Mouse (Mus musculus) heart, embryonic 11.5 days (tissue): ENCODE data around the gene Ryr3. TPM values are rescaled to one million over a fixed set of nuclear protein-coding genes. Genes with fewer than 3 reads are reported as not detected.

Experiments used
- ATAC-seq: fragments of 200-750 bp; cut with Nextera tagmentation; replicated peaks from 2 replicates; pipeline ENCODE4 v1.8.0; 2017; ENCODE audit warnings: moderate library complexity; ENCODE audit not compliant: insufficient number of reproducible peaks, low FRiP score, low TSS enrichment
- H3K27ac ChIP-seq: fragments of 300-500 bp; sonication (generic); 2 replicates; pipeline ENCODE4 v1.5.1; 2014; ENCODE audit warnings: mild to moderate bottlenecking, low read depth, low read length
- H3K27me3 ChIP-seq: fragments of 300-500 bp; sonication (generic); 2 replicates; pipeline ENCODE4 v1.6.1; 2014; ENCODE audit warnings: mild to moderate bottlenecking, low read length, mixed read lengths; ENCODE audit not compliant: control insufficient read depth, insufficient read depth
- H3K36me3 ChIP-seq: fragments of 300-500 bp; sonication (generic); 2 replicates; pipeline ENCODE4 v1.6.1; 2014; ENCODE audit warnings: mild to moderate bottlenecking, low read length, moderate library complexity, mixed read lengths; ENCODE audit not compliant: control insufficient read depth, insufficient read depth
- H3K4me1 ChIP-seq: fragments of 300-500 bp; sonication (generic); 2 replicates; pipeline ENCODE4 v1.6.1; 2014; ENCODE audit warnings: low read length; ENCODE audit not compliant: control insufficient read depth, insufficient read depth
- H3K4me2 ChIP-seq: fragments of 300-500 bp; sonication (generic); 2 replicates; pipeline ENCODE4 v1.6.1; 2014; ENCODE audit warnings: mild to moderate bottlenecking, moderate library complexity
- H3K4me3 ChIP-seq: fragments of 300-500 bp; sonication (generic); 2 replicates; pipeline ENCODE4 v1.5.1; 2014; ENCODE audit warnings: low read depth, low read length
- H3K9ac ChIP-seq: fragments of 300-500 bp; sonication (generic); 2 replicates; pipeline ENCODE4 v1.6.1; 2014; ENCODE audit warnings: mild to moderate bottlenecking, low read depth, low read length, moderate library complexity
- H3K9me3 ChIP-seq: fragments of 300-500 bp; sonication (generic); replicated peaks from 2 replicates; pipeline ENCODE4 v1.6.1; 2016; ENCODE audit warnings: low read length; ENCODE audit not compliant: control insufficient read depth
- WGBS: fragments of 180-500 bp; shearing (Covaris S2); extraction: QIAGEN DNeasy Blood & Tissue Kit; methylation state at CpG from one replicate; pipeline ENCODE4 v1.1.7; 2014; ENCODE audit not compliant: insufficient replicate concordance; 5-methylcytosine and 5-hydroxymethylcytosine counted together
- polyA plus RNA-seq: library from polyadenylated mRNA; unstranded; fragments of >200 nt; fragmentation: Nextera tagmentation; extraction: Ambion mirVana; gene quantifications from 2 replicates; pipeline ENCODE4 v1.2.1, GENCODE M21; 2014

The Ryr3 gene
- polyA plus RNA-seq, 1 experiment from 2014 or later = 5.5 TPM

DNA sequence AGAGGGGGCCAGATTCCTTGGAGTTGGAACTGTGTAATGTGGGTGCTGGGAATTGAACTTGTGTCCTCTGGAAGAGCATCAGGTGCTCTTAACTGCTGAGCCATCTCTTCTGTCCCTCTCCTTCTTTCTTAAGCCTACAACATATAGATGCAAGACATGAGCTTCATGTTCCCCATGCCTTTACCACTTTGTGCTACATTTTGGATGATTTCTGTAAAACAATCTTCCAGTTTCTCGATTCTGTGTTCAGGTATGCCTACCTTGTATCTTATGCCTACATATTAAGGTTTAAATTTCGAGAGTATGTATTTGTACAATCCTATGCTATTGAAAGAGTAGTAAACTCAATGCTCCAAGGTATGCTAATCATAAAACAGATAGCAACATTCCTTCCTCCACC is 540.7 kb downstream of the Ryr3 start:
- H3K9ac ChIP-seq = no peak overlapping the region
- H3K27me3 ChIP-seq = no peaks in the 10 kb centered on the region
- WGBS = 82% methylated on average over 2 of the region's 2 CpGs
- H3K36me3 ChIP-seq = no peaks in the 10 kb centered on the region
- no peaks in the 10 kb centered on the region for H3K4me1 ChIP-seq
- no peaks in the 10 kb centered on the region for H3K9me3 ChIP-seq
- H3K27ac ChIP-seq = no peak overlapping the region
- H3K4me2 ChIP-seq = no peak overlapping the region
- no peak for ATAC-seq
- no peak overlapping the region for H3K4me3 ChIP-seq

DNA sequence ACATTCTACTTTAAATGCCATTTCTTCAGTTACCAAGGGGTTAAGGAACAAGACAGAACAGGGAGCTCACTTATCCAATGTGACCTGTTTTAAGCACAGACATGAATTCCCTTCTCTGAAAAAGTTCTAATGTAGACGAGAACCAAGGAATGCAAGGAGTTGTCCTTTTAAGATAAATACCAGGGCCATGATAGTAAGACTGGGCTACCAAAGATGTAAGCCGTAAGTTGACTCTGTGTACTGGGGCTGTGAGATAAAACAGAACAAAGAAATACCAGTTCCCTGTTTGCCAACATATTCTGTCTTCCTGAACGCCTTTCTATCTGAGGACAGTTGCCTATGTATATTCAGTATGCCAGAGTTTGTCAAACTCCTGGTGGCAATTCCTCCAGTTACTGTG is 547.4 kb downstream of the Ryr3 start:
- Histone ChIP-seq H3K4me2 (no peak overlapping the region), H3K9ac (no peak overlapping the region), H3K36me3 (no peaks in the 10 kb centered on the region), H3K4me3 (no peak overlapping the region), H3K27ac (no peak overlapping the region), H3K4me1 (no peaks in the 10 kb centered on the region), H3K27me3 (no peaks in the 10 kb centered on the region), H3K9me3 (no peaks in the 10 kb centered on the region)
- ATAC-seq = no peak
- WGBS = 48% methylated on average over 3 of the region's 3 CpGs

DNA sequence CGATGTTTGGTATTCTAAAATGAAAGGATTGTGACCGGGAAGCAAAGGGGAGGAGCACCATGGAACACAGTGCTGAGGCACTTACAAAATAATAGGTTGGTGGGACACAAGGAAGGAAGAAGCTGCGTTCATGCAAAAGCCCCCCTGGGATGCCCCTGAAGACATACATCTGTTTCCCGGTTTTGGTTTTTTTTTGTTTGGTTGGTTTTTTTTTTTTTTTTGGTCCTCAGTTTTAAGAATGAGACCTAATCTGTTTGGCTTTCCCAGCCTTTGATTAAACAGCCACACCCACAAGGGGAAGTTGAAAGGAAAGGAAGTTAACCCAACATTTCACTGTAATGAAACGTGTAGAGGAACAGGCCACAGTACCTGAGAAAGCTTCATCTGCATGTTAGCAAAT is 560.8 kb downstream of the Ryr3 start:
- H3K27me3 ChIP-seq = no peaks in the 10 kb centered on the region
- no peak overlapping the region for H3K27ac ChIP-seq
- no peaks in the 10 kb centered on the region for H3K9me3 ChIP-seq
- 53% methylated on average over 5 of the region's 5 CpGs for WGBS
- H3K36me3 ChIP-seq = no peaks in the 10 kb centered on the region
- H3K4me3 ChIP-seq = no peak overlapping the region
- H3K4me2 ChIP-seq = no peak overlapping the region
- ATAC-seq = no peak
- no peak overlapping the region for H3K9ac ChIP-seq
- no peaks in the 10 kb centered on the region for H3K4me1 ChIP-seq

- no peaks in the 10 kb centered on the region for H3K27me3 ChIP-seq
- ATAC-seq = no peak
- H3K9me3 ChIP-seq = no peaks in the 10 kb centered on the region
- no peaks in the 10 kb centered on the region for H3K36me3 ChIP-seq
- H3K9ac ChIP-seq = no peak overlapping the region
- H3K4me1 ChIP-seq = no peaks in the 10 kb centered on the region
- no peak overlapping the region for H3K27ac ChIP-seq
- no peak overlapping the region for H3K4me2 ChIP-seq
- no peak overlapping the region for H3K4me3 ChIP-seq
- WGBS = 70% methylated on average over 3 of the region's 3 CpGs
Measured at GRCm38 (mm10) chr2:112653836-112654235, 563.1 kb downstream of the Ryr3 start.

DNA sequence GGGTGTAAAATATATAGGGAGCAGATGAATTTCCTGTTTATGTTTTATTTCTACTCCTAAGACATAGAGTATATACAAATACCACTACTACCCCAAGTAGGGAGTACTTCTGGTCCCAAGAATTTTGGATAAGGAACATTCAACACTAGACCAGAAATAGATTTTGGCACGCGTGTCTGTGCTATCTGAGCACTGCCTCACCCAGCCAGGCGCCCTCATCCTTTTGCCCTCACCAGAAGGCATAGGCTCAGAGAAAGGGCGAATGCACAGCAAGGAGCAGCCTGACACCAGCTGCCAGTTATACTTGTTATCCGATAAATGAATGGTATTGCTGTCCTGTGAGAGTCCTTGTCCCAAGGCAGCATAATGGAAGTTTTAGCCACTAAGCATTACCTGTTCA is 579.7 kb downstream of the Ryr3 start:
- Histone ChIP-seq H3K4me1 (no peaks in the 10 kb centered on the region; the same call in 1 of the 2 replicates), H3K9me3 (no peaks in the 10 kb centered on the region), H3K9ac (no peak overlapping the region), H3K4me3 (no peak overlapping the region), H3K27ac (no peak overlapping the region), H3K36me3 (no peaks in the 10 kb centered on the region), H3K4me2 (no peak overlapping the region), H3K27me3 (no peaks in the 10 kb centered on the region)
- WGBS = 64% methylated on average over 5 of the region's 5 CpGs
- no peak for ATAC-seq

- no peak for ATAC-seq
- WGBS = 87% methylated on average over 9 of the region's 9 CpGs
- Histone ChIP-seq H3K27ac (no peak overlapping the region), H3K9me3 (no peaks in the 10 kb centered on the region), H3K4me1 (no peaks in the 10 kb centered on the region; the same call in 1 of the 2 replicates), H3K36me3 (no peaks in the 10 kb centered on the region), H3K4me3 (no peak overlapping the region), H3K9ac (no peak overlapping the region), H3K27me3 (no peaks in the 10 kb centered on the region), H3K4me2 (no peak overlapping the region)
Measured at GRCm38 (mm10) chr2:112632536-112632935, 584.4 kb downstream of the Ryr3 start.

GRCm38 (mm10) chr2:112630669-112631068 is 586.2 kb downstream of the Ryr3 start:
- no peaks in the 10 kb centered on the region for H3K4me1 ChIP-seq
- no peaks in the 10 kb centered on the region for H3K36me3 ChIP-seq
- H3K9ac ChIP-seq = no peak overlapping the region
- 78% methylated on average over 11 of the region's 11 CpGs for WGBS
- H3K4me2 ChIP-seq = no peak overlapping the region
- H3K9me3 ChIP-seq = no peaks in the 10 kb centered on the region
- H3K27me3 ChIP-seq = no peaks in the 10 kb centered on the region
- ATAC-seq = no peak
- H3K27ac ChIP-seq = no peak overlapping the region
- no peak overlapping the region for H3K4me3 ChIP-seq

GRCm38 (mm10) chr2:112625156-112625555 is 591.7 kb downstream of the Ryr3 start:
- Histone ChIP-seq H3K9me3 (no peaks in the 10 kb centered on the region), H3K9ac (no peak overlapping the region), H3K27ac (no peak overlapping the region), H3K4me3 (no peak overlapping the region), H3K4me1 (no peaks in the 10 kb centered on the region), H3K4me2 (no peak overlapping the region), H3K27me3 (no peaks in the 10 kb centered on the region), H3K36me3 (no peaks in the 10 kb centered on the region)
- ATAC-seq = no peak
- 86% methylated on average over 3 of the region's 3 CpGs for WGBS

GRCm38 (mm10) chr2:112617206-112617605 is 599.7 kb downstream of the Ryr3 start:
- WGBS = 40% methylated on average over 3 of the region's 3 CpGs
- Histone ChIP-seq H3K4me3 (no peak overlapping the region), H3K4me2 (no peak overlapping the region), H3K4me1 (no peaks in the 10 kb centered on the region), H3K9ac (no peak overlapping the region), H3K9me3 (no peaks in the 10 kb centered on the region), H3K27me3 (no peaks in the 10 kb centered on the region), H3K36me3 (no peaks in the 10 kb centered on the region; the same call in 1 of the 2 replicates), H3K27ac (no peak overlapping the region)
- ATAC-seq = no peak
